Mouse (Mus musculus) heart, postnatal 10 days (tissue): ENCODE measurements around the gene Adgrf5. TPM values are rescaled to one million over a fixed set of nuclear protein-coding genes. Genes with fewer than 3 reads are reported as not detected.
A peak's percentile ranks its signal among the peaks of the same experiment; 100 is the strongest.
"Not testable (repeated sequence)": the region's sequence is repeated elsewhere in the genome, so short reads cannot be mapped to it uniquely, and the experiment has no call there.

Source experiments
- DNase-seq, 2 experiments: peaks; one replicate each; pipeline ENCODE4 v3.0.0; 2021
- intact Hi-C: fragments of 180-260 bp; cut with DNase I; formaldehyde crosslinking; loops from one replicate; pipeline ENCODE4 v1.15.1; 2025
- total RNA-seq, 2 experiments: library from RNA; stranded (reverse); gene quantifications; 2 replicates each; pipeline ENCODE4 v1.2.3; 2021

The Adgrf5 gene
- total RNA-seq, 2 experiments from 2014 or later: 219 to 248 TPM

GRCm38 (mm10) chr17:43434485-43434884 lies 74.2 kb downstream of the Adgrf5 start:
- DNase-seq: peak; percentile 22 to 35
- intact Hi-C loops: no loop called here

GRCm38 (mm10) chr17:43451216-43451615 lies 91.0 kb downstream of the Adgrf5 start:
- intact Hi-C loops: no loop called here
- no peak for DNase-seq

GRCm38 (mm10) chr17:43458598-43458997 lies 98.3 kb downstream of the Adgrf5 start:
- intact Hi-C loops: loop anchor here (5.0 kb wide), 1 partner anchor 441 kb away; the partner anchor contains the start of gene Tnfrsf21
- peak; percentile 84 to 91 for DNase-seq

GRCm38 (mm10) chr17:43459737-43460230 lies 99.5 kb downstream of the Adgrf5 start:
- DNase-seq: peak; percentile 12 to 26
- intact Hi-C loops: loop anchor here (1.0 to 5.0 kb wide), 4 partner anchors 133 to 442 kb away; partner anchors contain the start of gene Tnfrsf21

- intact Hi-C loops: loop anchor here (1.0 to 5.0 kb wide), 3 partner anchors 134 to 195 kb away; no protein-coding TSS in a partner anchor
- DNase-seq: peak; percentile 83 to 91
Measured at GRCm38 (mm10) chr17:43460245-43461181, 100.3 kb downstream of the Adgrf5 start.

GRCm38 (mm10) chr17:43470039-43470438 lies 109.8 kb downstream of the Adgrf5 start:
- intact Hi-C loops: no loop called here
- DNase-seq: peak; percentile 28 to 32

- DNase-seq: no peak
- intact Hi-C loops: no loop called here
Measured at GRCm38 (mm10) chr17:43472558-43472957, 112.3 kb downstream of the Adgrf5 start.

- intact Hi-C loops: no loop called here
- DNase-seq: no peak
Measured at GRCm38 (mm10) chr17:43474775-43475174, 114.5 kb downstream of the Adgrf5 start.

GRCm38 (mm10) chr17:43477621-43478020 lies 117.4 kb downstream of the Adgrf5 start:
- intact Hi-C loops: no loop called here
- no peak for DNase-seq

GRCm38 (mm10) chr17:43485982-43486381 lies 125.7 kb downstream of the Adgrf5 start:
- DNase-seq: no peak
- intact Hi-C loops: no loop called here

GRCm38 (mm10) chr17:43488439-43489151 lies 128.3 kb downstream of the Adgrf5 start:
- intact Hi-C loops: no loop called here

GRCm38 (mm10) chr17:43490371-43490770 lies 130.1 kb downstream of the Adgrf5 start:
- intact Hi-C loops, DNase-seq: not testable (repeated sequence)

More at GRCm38 (mm10) chr17:43488439-43489151, 128.3 kb downstream of the Adgrf5 start:
- no peak for DNase-seq

GRCm38 (mm10) chr17:43495502-43495901 lies 135.3 kb downstream of the Adgrf5 start:
- intact Hi-C loops: no loop called here

GRCm38 (mm10) chr17:43497521-43497920 lies 137.3 kb downstream of the Adgrf5 start:
- DNase-seq: no peak
- intact Hi-C loops: no loop called here

More at GRCm38 (mm10) chr17:43495502-43495901, 135.3 kb downstream of the Adgrf5 start:
- no peak for DNase-seq

- intact Hi-C loops: no loop called here
Measured at GRCm38 (mm10) chr17:43500513-43500912, 140.3 kb downstream of the Adgrf5 start.

GRCm38 (mm10) chr17:43501223-43501622 lies 141.0 kb downstream of the Adgrf5 start:
- intact Hi-C loops: no loop called here

More at GRCm38 (mm10) chr17:43500513-43500912, 140.3 kb downstream of the Adgrf5 start:
- DNase-seq: no peak

GRCm38 (mm10) chr17:43501631-43502030 lies 141.4 kb downstream of the Adgrf5 start:
- intact Hi-C loops: no loop called here
- no peak for DNase-seq

More at GRCm38 (mm10) chr17:43501223-43501622, 141.0 kb downstream of the Adgrf5 start:
- DNase-seq: no peak

GRCm38 (mm10) chr17:43502592-43502991 lies 142.3 kb downstream of the Adgrf5 start, which contains the start of gene Mep1a:
Gene Mep1a (minus strand): TSS chr17:43502812.
- no peak for DNase-seq
- intact Hi-C loops: no loop called here

- intact Hi-C loops: no loop called here
- no peak for DNase-seq
Measured at GRCm38 (mm10) chr17:43503861-43504593, 143.8 kb downstream of the Adgrf5 start.

- intact Hi-C loops: no loop called here
- DNase-seq: no peak
Measured at GRCm38 (mm10) chr17:43504594-43504934, 144.3 kb downstream of the Adgrf5 start.
